Mouse (Mus musculus) cortical plate, adult 2 months (tissue): ENCODE results near the gene Polr3b.

Experiments used
- CTCF ChIP-seq: fragments of 200-500 bp; IDR thresholded peaks from 2 replicates; pipeline ENCODE4 v1.5.1; 2011; ENCODE audit warnings: mild to moderate bottlenecking, control low read depth, low read length; ENCODE audit not compliant: insufficient read depth; ENCODE audit errors: extremely low read depth
- POLR2A ChIP-seq: fragments of 200-500 bp; IDR thresholded peaks from 2 replicates; pipeline ENCODE4 v1.6.1; 2011; ENCODE audit warnings: mild to moderate bottlenecking, low read length, control low read depth; ENCODE audit not compliant: insufficient read depth; ENCODE audit errors: extremely low read depth

- TF ChIP-seq CTCF (no peak), POLR2A (no peak)
These were observed 63.5 kb downstream of the Polr3b start for GRCm38 (mm10) chr10:84685444-84686121.
